Mouse (Mus musculus) B cell, adult 67 days (primary cell): ENCODE data around the gene Prr23a1. TPM values are rescaled to one million over a fixed set of nuclear protein-coding genes. Genes with fewer than 3 reads are reported as not detected.

ENCODE experiments used
- total RNA-seq, 2 experiments: library from RNA; stranded (reverse); gene quantifications; 4 replicates each; pipeline ENCODE4 v1.2.4; 2023

The Prr23a1 gene
- total RNA-seq = not detected

DNA sequence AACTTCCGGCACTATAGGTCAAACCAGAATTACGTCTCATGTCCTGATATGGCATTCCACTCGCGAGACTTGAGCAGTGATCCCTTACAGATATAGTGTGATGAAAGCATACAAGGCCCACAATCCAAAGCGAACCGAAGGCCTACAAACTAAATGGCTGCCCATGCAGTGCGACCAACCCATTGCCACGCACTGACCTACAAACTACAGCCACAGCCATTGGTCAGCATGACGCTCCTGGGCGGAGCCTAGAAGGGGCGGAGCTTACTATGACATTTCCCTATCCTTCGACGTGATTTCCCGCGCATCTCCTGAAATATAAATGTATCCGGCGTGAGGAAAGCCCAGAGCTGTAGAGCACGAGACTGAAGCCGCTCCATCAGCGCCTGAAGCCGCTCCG, at the start of gene Prr23a1:
Gene Prr23a1 (plus strand): TSS at position 387 of the 400 bp plus-strand sequence.

DNA sequence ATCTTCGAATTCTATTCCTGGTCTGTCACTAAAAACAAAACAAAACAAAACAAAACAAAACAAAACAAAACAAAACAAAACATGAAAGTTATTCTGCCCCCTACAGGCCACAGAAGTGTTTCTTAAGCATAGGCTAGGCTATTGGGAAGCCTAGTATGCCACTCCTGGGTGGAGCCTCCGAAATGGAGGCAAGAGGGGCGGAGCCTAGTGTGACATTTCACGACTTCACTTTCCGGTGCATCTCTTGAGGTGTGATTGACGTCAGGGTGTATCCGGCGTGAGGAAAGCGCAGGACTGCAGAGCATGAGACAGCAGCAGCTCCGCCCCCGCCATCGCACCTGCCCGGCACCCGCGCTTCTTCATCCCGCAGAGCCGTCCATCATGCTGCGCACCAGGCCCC, 13.9 kb downstream of the Prr23a1 start, which contains the start of gene Prr23a2:
Gene Prr23a2 (plus strand): TSS at position 285 of the 400 bp plus-strand sequence.

GRCm38 (mm10) chr9:98864571-98864970, 22.3 kb downstream of the Prr23a1 start, which contains the start of gene Prr23a3:
Gene Prr23a3 (plus strand): TSS chr9:98864767.

Other genes starting within 250 kb of the Prr23a1 start
- 10 to 100 TPM; 14.4 to 16.0 TPM for gene Mrps22, start 240.8 kb upstream of the Prr23a1 start, total RNA-seq
- gene Prr23a2, start 14.0 kb downstream of the Prr23a1 start, total RNA-seq = not detected
- gene Prr23a3, start 22.3 kb downstream of the Prr23a1 start, total RNA-seq = not detected
- gene 7420426K07Rik, start 60.6 kb downstream of the Prr23a1 start, total RNA-seq = not detected
- not detected for gene Foxl2, start 112.8 kb downstream of the Prr23a1 start, total RNA-seq
- gene Faim, start 143.9 kb downstream of the Prr23a1 start, total RNA-seq = 10 to 100 TPM; 35.4 to 36.9 TPM
- gene Gm1123, start 193.2 kb downstream of the Prr23a1 start, total RNA-seq = not detected